Mouse (Mus musculus): ENCODE data around the gene Ptk6. TPM values are rescaled to one million over a fixed set of nuclear protein-coding genes. Genes with fewer than 3 reads are reported as not detected.

The Ptk6 gene
- polyA plus RNA-seq, 1 experiment from 2014 or later = 1.9 TPM

- Histone ChIP-seq H3K36me3 (ENCODE audit: control insufficient read depth, insufficient read depth) (no peaks in the 10 kb centered on the region), H3K9ac (ENCODE audit: low read depth, low read length) (no peak overlapping the region), H3K27ac (ENCODE audit: low read depth, low read length) (no peak overlapping the region), H3K27me3 (replicated peaks; ENCODE audit: control insufficient read depth, insufficient read depth, low read length) (peaks cover 20% of the 10 kb centered on the region), H3K4me3 (ENCODE audit: low read depth, low read length) (no peak overlapping the region), H3K9me3 (ENCODE audit: control insufficient read depth) (no peaks in the 10 kb centered on the region), H3K4me2 (replicated peaks; ENCODE audit: low read depth) (no peak overlapping the region), H3K4me1 (replicated peaks; ENCODE audit: control insufficient read depth, insufficient read depth, low read length) (no peaks in the 10 kb centered on the region)
- ATAC-seq = no peak
- no peak for TF ChIP-seq CTCF (IDR thresholded peaks at IDR 0.05; ENCODE audit: low read depth)
- WGBS = 73% methylated on average over 2 of the region's 2 CpGs
These were observed 57.9 kb downstream of the Ptk6 start for GRCm38 (mm10) chr2:181144675-181145074.

Other genes with a start within 250 kb of the Ptk6 start
- gene Nkain4, start 248.1 kb downstream of the Ptk6 start, polyA plus RNA-seq (2015; fragmentation: Nextera tagmentation; extraction: Ambion mirVana) = 22.9 and 25.9 TPM in 2 replicates
- gene Arfgap1, start 235.6 kb downstream of the Ptk6 start, polyA plus RNA-seq (2015; fragmentation: Nextera tagmentation; extraction: Ambion mirVana) = 44.0 and 51.9 TPM in 2 replicates
- 0.43 and 0.80 TPM in 2 replicates for gene Col20a1, start 216.3 kb downstream of the Ptk6 start, polyA plus RNA-seq (2015; fragmentation: Nextera tagmentation; extraction: Ambion mirVana)
- 0.30 and 0.33 TPM in 2 replicates for gene Chrna4, start 159.2 kb downstream of the Ptk6 start, polyA plus RNA-seq (2015; fragmentation: Nextera tagmentation; extraction: Ambion mirVana)
- gene Kcnq2, start 67.5 kb downstream of the Ptk6 start, polyA plus RNA-seq (2015; fragmentation: Nextera tagmentation; extraction: Ambion mirVana) = 0.51 and 0.72 TPM in 2 replicates
- 0.38 and 0.58 TPM in 2 replicates for gene Eef1a2, start 45.8 kb downstream of the Ptk6 start, polyA plus RNA-seq (2015; fragmentation: Nextera tagmentation; extraction: Ambion mirVana)
- gene Ppdpf, start 15.5 kb downstream of the Ptk6 start, polyA plus RNA-seq (2015; fragmentation: Nextera tagmentation; extraction: Ambion mirVana) = 197 TPM in 2 replicates
- gene Srms, start 10.4 kb upstream of the Ptk6 start, polyA plus RNA-seq (2015; fragmentation: Nextera tagmentation; extraction: Ambion mirVana) = 0.17 and 0.20 TPM in 2 replicates
- 0.13 TPM in 1 of 2 replicates, not detected in the other for gene Fndc11, start 17.2 kb upstream of the Ptk6 start, polyA plus RNA-seq (2015; fragmentation: Nextera tagmentation; extraction: Ambion mirVana)
- 5.7 and 6.9 TPM in 2 replicates for gene Helz2, start 39.2 kb upstream of the Ptk6 start, polyA plus RNA-seq (2015; fragmentation: Nextera tagmentation; extraction: Ambion mirVana)
- 5.4 and 5.8 TPM in 2 replicates for gene Gmeb2, start 85.2 kb upstream of the Ptk6 start, polyA plus RNA-seq (2015; fragmentation: Nextera tagmentation; extraction: Ambion mirVana)
- gene Stmn3, start 111.7 kb upstream of the Ptk6 start, polyA plus RNA-seq (2015; fragmentation: Nextera tagmentation; extraction: Ambion mirVana) = 28.9 and 32.3 TPM in 2 replicates
- gene Rtel1, start 117.0 kb upstream of the Ptk6 start, polyA plus RNA-seq (2015; fragmentation: Nextera tagmentation; extraction: Ambion mirVana) = 10.0 and 10.5 TPM in 2 replicates
- gene Zgpat, start 162.1 kb upstream of the Ptk6 start, polyA plus RNA-seq (2015; fragmentation: Nextera tagmentation; extraction: Ambion mirVana) = 23.8 and 25.7 TPM in 2 replicates
- 32.1 TPM in 2 replicates for gene Arfrp1, start 162.6 kb upstream of the Ptk6 start, polyA plus RNA-seq (2015; fragmentation: Nextera tagmentation; extraction: Ambion mirVana)
- gene Lime1, start 177.3 kb upstream of the Ptk6 start, polyA plus RNA-seq (2015; fragmentation: Nextera tagmentation; extraction: Ambion mirVana) = 6.7 and 8.6 TPM in 2 replicates

Data from intestine, postnatal 0 days (tissue).